Mouse (Mus musculus): Measurements from ENCODE around the gene Trappc1.
"Not testable (repeated sequence)": the region's sequence is repeated elsewhere in the genome, so short reads cannot be mapped to it uniquely, and the experiment has no call there.

The Trappc1 gene

GRCm38 (mm10) chr11:69323667-69324111 lies at the start of gene Trappc1, which contains the start of gene Cntrob:
Trappc1 (plus strand) TSS chr11:69323980.
Cntrob (minus strand) TSS chr11:69323775.
- DNase-seq (ENCODE audit: low spot score in 2 of 2): peak; percentile 99 to 100

DNA sequence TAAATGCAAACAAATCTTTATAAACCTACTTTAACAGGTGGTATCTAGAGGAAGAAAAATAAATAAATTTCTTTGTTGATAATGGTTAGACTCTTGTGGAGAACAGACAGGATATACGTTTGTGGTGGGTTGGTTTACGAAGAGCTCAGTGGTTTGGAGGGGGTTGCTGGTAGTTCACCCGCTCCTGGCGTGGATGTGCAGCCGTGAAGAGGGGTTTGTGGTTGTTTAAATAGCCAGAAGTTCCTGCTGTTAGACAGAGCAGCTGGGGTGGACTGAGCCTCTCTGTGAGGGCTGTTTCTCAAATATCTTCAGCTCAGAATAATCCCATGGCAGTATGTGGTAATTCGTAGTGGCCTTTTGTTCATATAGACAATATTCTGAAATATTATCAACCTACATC lies 48.1 kb upstream of the Trappc1 start:
- DNase-seq (ENCODE audit: low spot score in 2 of 2): no peak

DNA sequence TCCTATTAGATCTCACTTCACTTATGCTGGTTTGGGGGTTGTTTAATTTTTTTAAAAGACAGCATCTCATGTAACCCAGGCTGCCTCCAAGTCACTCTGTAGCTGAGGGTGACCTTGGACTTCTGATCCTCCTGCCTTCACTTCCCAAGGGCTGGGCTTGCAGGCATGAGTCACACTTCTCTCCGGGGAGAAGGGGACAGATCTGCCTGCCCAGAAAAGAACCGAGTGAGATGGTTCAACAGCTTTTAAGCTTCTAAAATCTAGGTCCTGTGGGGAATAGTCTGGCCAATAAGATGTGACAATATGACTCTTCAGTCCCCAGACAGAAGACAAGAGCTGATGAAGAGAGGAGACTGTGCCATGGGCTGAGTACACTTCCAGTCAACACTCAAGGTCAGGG lies 47.7 kb upstream of the Trappc1 start:
- DNase-seq (ENCODE audit: low spot score in 2 of 2): no peak

- no peak for DNase-seq (ENCODE audit: low spot score in 2 of 2)
Observed at GRCm38 (mm10) chr11:69277267-69277666, 46.5 kb upstream of the Trappc1 start.

DNA sequence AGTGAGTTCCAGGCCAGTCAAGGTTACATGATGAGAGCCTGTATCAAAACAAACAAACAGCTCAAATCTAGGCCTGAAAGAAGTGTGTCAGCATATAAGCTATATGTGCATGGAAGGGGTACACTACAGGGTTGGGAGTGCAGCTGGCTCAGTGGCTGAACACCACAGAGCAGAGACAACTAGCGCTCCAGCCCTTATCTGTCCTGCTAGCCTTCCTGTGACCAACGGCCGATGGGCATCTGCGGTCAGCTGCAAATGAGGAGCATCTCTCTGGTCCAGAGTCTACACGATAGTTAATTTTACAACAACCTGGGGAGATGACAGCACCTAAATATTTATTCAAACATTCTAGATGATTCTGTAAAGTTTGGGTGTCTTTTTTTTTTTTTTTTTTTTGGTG lies 32.7 kb upstream of the Trappc1 start:
- no peak for DNase-seq (ENCODE audit: low spot score in 2 of 2)

GRCm38 (mm10) chr11:69295286-69295685 lies 28.5 kb upstream of the Trappc1 start:
- DNase-seq (ENCODE audit: low spot score in 2 of 2): no peak

DNA sequence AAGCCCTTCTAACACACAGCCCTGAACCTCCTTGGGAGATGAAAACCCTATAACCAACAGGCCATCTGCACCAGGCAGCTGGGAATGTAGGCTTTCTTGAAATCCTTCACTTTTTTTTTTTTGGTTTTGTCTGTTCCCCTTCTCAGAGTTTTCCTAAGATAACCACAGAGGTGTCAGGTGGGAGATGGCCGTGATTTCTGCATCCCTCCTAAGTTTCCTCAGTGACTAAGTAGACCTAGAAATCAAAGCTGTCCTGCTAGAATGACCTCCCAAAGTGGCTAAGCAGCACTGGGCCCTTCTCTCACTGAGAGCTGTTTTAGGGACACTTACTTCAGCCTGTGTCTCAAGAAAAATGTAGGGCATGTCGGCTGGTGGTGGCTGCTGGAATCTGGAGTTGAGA lies 26.0 kb upstream of the Trappc1 start:
- DNase-seq (ENCODE audit: low spot score in 2 of 2): no peak

- no peak for DNase-seq (ENCODE audit: low spot score in 2 of 2)
Observed at GRCm38 (mm10) chr11:69298231-69298630, 25.5 kb upstream of the Trappc1 start.

GRCm38 (mm10) chr11:69302817-69303216 lies 21.0 kb upstream of the Trappc1 start:
- no peak for DNase-seq (ENCODE audit: low spot score in 2 of 2)

DNA sequence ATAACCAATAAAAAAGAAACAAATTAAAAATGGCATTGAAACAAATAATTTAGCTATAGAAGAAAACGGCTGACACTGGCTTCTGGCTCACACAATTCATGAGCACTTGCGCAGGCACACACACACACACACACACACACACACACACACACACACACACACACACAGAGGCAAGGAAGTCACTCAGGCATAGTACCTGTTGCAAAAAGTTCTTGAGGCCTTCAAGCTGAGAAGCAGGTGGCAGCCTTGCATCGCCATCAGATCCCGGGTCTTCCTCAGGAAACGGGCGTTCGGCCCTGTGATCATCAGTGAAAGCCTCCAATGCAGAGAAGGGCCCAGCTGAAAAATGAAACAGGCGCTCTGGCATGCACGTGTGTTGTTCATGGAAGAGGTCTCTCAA lies 18.5 kb upstream of the Trappc1 start:
- DNase-seq (ENCODE audit: low spot score in 2 of 2): peak in 1 of 2 experiments; percentile 23

DNA sequence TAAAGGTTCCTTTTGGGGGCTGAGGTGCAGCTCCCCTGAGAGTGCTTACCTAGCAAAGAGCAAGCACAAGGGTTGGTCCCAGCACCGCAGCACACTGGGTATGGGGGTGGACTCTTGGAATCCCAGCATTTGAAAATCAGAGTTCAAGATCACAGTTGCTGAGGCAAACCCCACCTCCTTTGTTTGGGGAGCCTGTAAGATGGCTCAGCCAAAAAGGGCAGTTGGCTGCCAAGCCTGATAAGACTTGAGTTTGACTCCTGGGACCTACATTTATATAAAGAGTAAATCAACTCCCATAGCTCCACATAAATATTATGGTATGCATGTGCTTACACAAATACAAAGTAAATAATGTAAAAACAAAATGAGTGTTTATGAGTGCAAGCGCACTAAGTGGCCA lies 17.7 kb upstream of the Trappc1 start:
- DNase-seq (ENCODE audit: low spot score in 2 of 2): no peak

GRCm38 (mm10) chr11:69311266-69311665 lies 12.5 kb upstream of the Trappc1 start:
- DNase-seq (ENCODE audit: low spot score in 2 of 2): no peak

DNA sequence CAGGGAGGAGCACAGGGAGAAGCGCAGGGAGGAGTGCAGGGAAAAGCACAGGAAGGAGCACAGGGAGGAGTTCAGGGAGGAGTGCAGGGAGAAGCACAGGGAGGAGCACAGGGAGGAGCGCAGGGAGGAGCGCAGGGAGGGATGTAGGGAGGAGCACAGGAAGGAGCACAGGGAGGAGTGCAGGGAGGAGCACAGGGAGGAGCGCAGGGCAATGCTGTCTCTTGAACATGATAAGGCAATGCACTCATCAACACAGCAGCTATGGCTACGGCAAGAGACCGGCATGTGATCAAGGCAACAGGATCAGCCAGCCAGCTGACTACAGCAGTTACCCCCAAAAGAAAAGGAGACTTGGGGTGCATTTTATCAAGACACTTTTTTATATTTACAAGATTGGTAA lies 7.4 kb upstream of the Trappc1 start:
- DNase-seq (ENCODE audit: low spot score in 2 of 2): no peak

GRCm38 (mm10) chr11:69318000-69318399 lies 5.8 kb upstream of the Trappc1 start:
- not testable (repeated sequence) for DNase-seq (ENCODE audit: low spot score in 2 of 2)

- DNase-seq (ENCODE audit: low spot score in 2 of 2): no peak
Observed at GRCm38 (mm10) chr11:69321580-69321979, 2.2 kb upstream of the Trappc1 start.

DNA sequence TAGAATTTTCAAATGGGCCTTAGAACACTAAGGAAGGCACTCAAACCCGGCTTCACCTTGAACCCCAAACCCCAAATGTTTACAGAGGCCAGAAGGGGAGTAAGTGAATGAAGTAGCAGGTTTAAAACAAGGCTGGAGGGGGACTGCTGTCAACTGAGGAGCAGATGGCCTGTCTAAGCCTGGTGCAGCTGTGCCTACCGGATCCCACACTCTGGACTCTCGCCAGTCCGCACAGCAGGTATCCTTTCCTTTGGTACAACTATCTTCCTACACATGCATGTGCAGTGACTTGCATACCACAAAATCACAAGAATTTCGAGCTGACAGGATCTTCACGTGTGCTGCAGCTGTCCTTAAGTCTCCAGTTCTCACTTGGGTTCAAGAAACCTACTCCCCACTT lies 1.8 kb upstream of the Trappc1 start:
- no peak for DNase-seq (ENCODE audit: low spot score in 2 of 2)

DNA sequence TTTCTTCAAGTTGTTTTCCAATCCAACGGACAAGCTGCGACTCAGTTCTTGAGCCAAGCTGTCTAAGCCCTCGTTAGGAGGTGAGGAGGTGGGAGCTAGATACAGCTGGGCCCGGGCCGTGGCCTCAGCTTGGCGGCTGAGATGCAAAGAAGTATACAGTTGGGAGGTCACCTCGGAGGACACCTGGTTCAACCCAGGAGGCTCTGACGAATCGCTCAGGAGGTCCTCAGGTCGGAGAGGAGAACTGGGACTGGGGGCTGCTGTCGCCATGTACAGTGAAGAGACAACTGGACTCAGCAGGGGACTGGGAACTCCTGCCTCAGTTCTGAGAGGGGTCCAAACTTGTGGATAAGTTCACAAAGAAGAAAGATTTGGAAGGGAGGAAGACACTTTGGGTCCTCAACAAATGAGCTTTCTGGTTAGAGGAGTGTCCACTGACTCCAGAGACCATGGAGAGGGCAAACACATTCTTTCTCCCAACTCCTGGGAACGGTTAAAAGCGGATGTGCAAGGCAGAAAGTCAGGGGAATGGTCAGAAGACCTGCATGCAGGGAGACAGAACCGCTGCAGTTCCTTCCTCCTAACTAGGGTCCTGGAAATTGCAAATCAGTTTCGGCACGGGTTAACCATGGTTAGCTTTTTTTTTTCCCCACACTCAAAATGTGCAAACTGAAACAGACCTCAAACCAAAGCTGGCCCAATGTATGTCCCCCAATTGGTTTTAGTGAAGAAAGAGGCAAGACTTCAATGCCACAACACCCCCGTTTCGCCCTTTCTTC lies 898 bp upstream of the Trappc1 start:
- DNase-seq (ENCODE audit: low spot score in 2 of 2): no peak

- no peak for DNase-seq (ENCODE audit: low spot score in 2 of 2)
Observed at GRCm38 (mm10) chr11:69324749-69325148, 969 bp downstream of the Trappc1 start.

DNA sequence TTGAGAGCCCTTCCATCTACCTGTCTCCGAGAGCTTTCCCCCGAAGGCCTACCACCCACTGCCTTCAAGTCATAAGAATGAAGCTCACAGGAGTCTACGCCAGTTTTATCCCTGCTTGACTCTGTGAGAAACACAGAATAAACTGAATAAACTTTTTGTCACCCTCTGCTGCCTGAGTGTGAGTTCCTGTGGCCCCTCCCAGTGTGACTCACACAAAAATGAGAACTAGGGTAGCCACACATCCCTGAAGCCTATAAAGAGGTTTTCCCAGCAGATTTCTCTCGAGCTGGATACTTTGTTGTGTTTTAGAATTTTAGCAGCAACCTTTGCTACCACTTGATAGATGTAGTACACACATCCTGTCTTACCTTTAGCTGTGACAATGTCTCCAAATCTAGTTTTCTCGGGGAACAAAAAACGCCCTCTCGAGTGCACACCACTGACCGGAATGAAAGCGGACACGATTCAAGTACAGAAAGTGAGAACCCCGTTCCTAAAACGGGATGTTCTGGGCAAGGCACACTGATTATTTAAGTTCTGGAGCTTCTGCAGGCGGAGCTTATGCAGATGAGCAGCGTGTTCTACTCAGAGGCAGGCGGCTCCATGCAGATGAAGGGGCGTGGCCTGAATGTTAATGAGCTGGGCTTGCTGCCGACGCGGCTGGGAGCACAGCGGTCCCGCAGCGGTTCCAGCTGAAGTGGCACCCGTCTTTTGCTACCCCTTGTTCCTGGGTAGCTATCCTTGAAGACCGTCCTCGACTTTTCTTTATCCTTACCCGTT lies 2.0 kb downstream of the Trappc1 start, which contains the start of gene Kcnab3:
TSS of gene Kcnab3 (plus strand) at position 631 of the 780 bp plus-strand sequence.
- DNase-seq (ENCODE audit: low spot score in 2 of 2): peak; percentile 88 to 91

DNA sequence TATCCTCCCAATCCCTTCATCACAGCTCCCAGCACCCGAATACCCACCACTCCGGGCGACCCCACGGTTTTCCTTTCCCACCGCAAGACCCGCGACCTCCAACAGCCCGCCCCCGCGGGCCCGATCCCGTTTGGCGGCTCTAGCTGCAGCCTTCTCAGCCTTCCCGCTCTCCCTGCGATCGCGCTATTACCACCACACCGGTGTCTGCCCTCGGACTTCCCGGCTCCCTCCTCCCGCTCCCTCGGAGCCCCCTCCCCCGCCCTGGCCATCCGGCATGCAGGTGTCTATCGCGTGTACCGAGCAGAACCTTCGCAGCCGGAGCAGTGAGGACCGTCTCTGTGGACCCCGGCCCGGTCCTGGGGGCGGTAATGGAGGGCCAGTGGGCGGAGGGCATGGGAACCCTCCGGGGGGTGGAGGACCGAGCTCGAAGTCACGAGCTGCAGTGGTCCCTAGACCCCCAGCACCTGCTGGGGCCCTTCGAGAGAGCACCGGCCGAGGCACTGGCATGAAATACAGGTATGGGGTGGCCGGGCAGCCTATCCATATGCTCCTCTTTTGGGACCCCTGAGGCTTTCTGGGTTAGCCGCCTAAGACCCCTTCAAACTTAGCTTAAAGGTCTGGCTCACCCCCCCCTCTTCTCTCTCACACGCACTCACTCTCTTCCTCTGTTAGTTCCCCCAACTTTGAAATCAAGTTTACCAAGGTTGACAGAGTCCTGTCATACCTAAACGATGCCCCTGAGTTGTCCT lies 2.8 kb downstream of the Trappc1 start:
- peak; percentile 25 to 71 for DNase-seq (ENCODE audit: low spot score in 2 of 2)

DNA sequence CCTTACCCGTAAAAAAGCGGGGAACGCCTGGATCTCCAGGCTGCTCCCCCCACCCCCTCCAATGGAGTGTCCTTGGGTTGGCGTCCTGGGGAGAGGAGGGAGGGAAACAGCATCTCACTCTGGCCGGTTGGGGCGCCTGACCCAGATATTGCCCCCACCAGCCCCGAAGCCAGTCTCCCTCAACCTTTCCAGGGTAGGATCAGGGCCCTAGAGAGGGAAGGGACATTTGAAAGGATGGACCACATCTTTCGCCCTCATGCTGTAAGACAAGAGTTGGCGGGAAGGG lies 3.3 kb downstream of the Trappc1 start:
- DNase-seq (ENCODE audit: low spot score in 2 of 2): no peak

DNA sequence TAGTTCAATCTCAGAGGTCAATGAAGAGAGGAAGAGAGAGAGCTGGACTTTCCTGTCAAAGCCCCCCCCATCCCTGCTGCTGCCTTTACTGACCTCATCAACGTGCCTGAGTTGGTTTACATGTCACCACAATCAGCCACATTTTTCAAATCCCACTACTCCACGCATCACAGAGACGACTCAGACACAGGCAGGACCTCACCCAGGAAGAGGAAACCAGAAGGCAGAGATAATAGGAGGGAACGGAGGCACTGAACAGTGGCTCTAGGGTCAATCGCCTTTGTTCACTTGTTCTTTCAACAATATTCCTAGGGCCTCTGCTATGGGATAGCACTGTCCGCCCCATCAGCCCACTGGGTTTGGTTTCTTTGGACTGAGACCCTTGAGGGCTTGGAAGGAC lies 3.9 kb downstream of the Trappc1 start:
- DNase-seq (ENCODE audit: low spot score in 2 of 2): no peak

All from spleen, postnatal 4 days (tissue).